Mouse (Mus musculus) MEL (cell line): Measurements from ENCODE around the gene Hcls1. TPM values are rescaled to one million over a fixed set of nuclear protein-coding genes. Genes with fewer than 3 reads are reported as not detected.
A peak's percentile ranks its signal among the peaks of the same experiment; 100 is the strongest.

Source experiments
- DNase-seq: peaks from one replicate; pipeline ENCODE4 v3.0.0; 2011; ENCODE audit warnings: low read depth, low spot score
- H3K27ac ChIP-seq: 2 replicates; pipeline ENCODE4 v1.5.1; 2012; ENCODE audit warnings: low read depth, mild to moderate bottlenecking, control low read depth, low read length, moderate library complexity; ENCODE audit not compliant: control insufficient read depth
- H3K27me3 ChIP-seq, 2 experiments: fragments of 150-350 bp in 1 of 2; sonication (generic) in 1 of 2; 2 replicates each; pipeline ENCODE4 v1.6.1; 2012; ENCODE audit warnings: low read length in 2 of 2, mild to moderate bottlenecking in 2 of 2, improper control_type of control experiment in 1 of 2, moderate library complexity in 1 of 2; ENCODE audit not compliant: insufficient read depth in 2 of 2, control insufficient read depth in 1 of 2
- H3K36me3 ChIP-seq, 2 experiments: 2 replicates each; pipeline ENCODE4 v1.6.1; 2012 to 2014; ENCODE audit warnings: low read length in 2 of 2, improper control_type of control experiment in 1 of 2, inconsistent platforms in 1 of 2, mild to moderate bottlenecking in 1 of 2; ENCODE audit not compliant: insufficient read depth in 2 of 2, control insufficient read depth in 1 of 2
- H3K4me1 ChIP-seq, 2 experiments: fragments of 150-350 bp in 1 of 2; sonication (generic) in 1 of 2; 2 replicates each; pipeline ENCODE4 v1.6.1; 2012; ENCODE audit warnings: low read length in 2 of 2, improper control_type of control experiment in 1 of 2, mild to moderate bottlenecking in 1 of 2; ENCODE audit not compliant: insufficient read depth in 2 of 2, control insufficient read depth in 1 of 2
- H3K4me3 ChIP-seq, 2 experiments: fragments of 150-350 bp in 1 of 2; sonication (generic) in 1 of 2; 2 replicates each; pipeline ENCODE4 v1.5.1; 2012; ENCODE audit warnings: low read depth in 2 of 2, low read length in 2 of 2, mild to moderate bottlenecking in 2 of 2, moderate library complexity in 2 of 2, control low read depth in 1 of 2, improper control_type of control experiment in 1 of 2; ENCODE audit not compliant: control insufficient read depth in 1 of 2, insufficient read depth in 1 of 2
- H3K79me2 ChIP-seq: 2 replicates; pipeline ENCODE4 v1.6.1; 2012; ENCODE audit warnings: mild to moderate bottlenecking, low read length, moderate library complexity; ENCODE audit not compliant: control insufficient read depth, poor library complexity, insufficient read depth
- H3K9ac ChIP-seq: 2 replicates; pipeline ENCODE4 v1.6.1; 2012; ENCODE audit warnings: low read depth, mild to moderate bottlenecking, control low read depth, low read length, moderate library complexity; ENCODE audit not compliant: control insufficient read depth, poor library complexity, severe bottlenecking
- H3K9me3 ChIP-seq: fragments of 150-350 bp; sonication (generic); replicated peaks from 2 replicates; pipeline ENCODE4 v1.6.1; 2012; ENCODE audit warnings: mild to moderate bottlenecking, low read length, improper control_type of control experiment, moderate library complexity; ENCODE audit not compliant: insufficient read depth
- EP300 ChIP-seq, 2 experiments: IDR thresholded peaks; 2 replicates each; pipeline ENCODE4 v1.6.1; 2011; ENCODE audit warnings: improper control_type of control experiment in 2 of 2, low read length in 2 of 2, low read depth in 1 of 2, mild to moderate bottlenecking in 1 of 2
- ETS1 ChIP-seq: IDR thresholded peaks from 2 replicates; pipeline ENCODE4 v1.6.1; 2012; ENCODE audit warnings: low read depth, mild to moderate bottlenecking, inconsistent platforms, low read length, improper control_type of control experiment, moderate library complexity
- GABPA ChIP-seq: IDR thresholded peaks from 2 replicates; pipeline ENCODE4 v1.6.1; 2012; ENCODE audit warnings: low read depth, mild to moderate bottlenecking, inconsistent platforms, low read length, improper control_type of control experiment, moderate library complexity
- JUND ChIP-seq: IDR thresholded peaks from 2 replicates; pipeline ENCODE4 v1.6.1; 2011; ENCODE audit warnings: low read depth, mild to moderate bottlenecking, improper control_type of control experiment, low read length
- MXI1 ChIP-seq: IDR thresholded peaks from 2 replicates; pipeline ENCODE4 v1.6.1; 2011; ENCODE audit warnings: mild to moderate bottlenecking, low read depth, low read length, improper control_type of control experiment
- MYB ChIP-seq: IDR thresholded peaks from 2 replicates; pipeline ENCODE4 v1.6.1; 2011; ENCODE audit warnings: mild to moderate bottlenecking, low read depth, low read length, improper control_type of control experiment
- NELFE ChIP-seq: IDR thresholded peaks from 2 replicates; pipeline ENCODE4 v1.6.1; 2011; ENCODE audit warnings: low read depth, low read length, improper control_type of control experiment
- NRF1 ChIP-seq: IDR thresholded peaks from 2 replicates; pipeline ENCODE4 v1.6.1; 2014; ENCODE audit warnings: low read depth, mild to moderate bottlenecking, inconsistent platforms, low read length, improper control_type of control experiment, moderate library complexity; ENCODE audit not compliant: poor library complexity, insufficient read depth, severe bottlenecking
- POLR2AphosphoS2 ChIP-seq: IDR thresholded peaks from 2 replicates; pipeline ENCODE4 v1.6.1; 2011; ENCODE audit warnings: low read length, improper control_type of control experiment
- POLR2AphosphoS5 ChIP-seq: IDR thresholded peaks from 2 replicates; pipeline ENCODE4 v1.6.1; 2012; ENCODE audit warnings: low read depth, borderline replicate concordance, mild to moderate bottlenecking, inconsistent platforms, low read length, moderate library complexity, mixed read lengths
- RAD21 ChIP-seq: IDR thresholded peaks from 2 replicates; pipeline ENCODE4 v1.6.1; 2011; ENCODE audit warnings: mild to moderate bottlenecking, low read depth, low read length, improper control_type of control experiment
- SIN3A ChIP-seq: IDR thresholded peaks from 2 replicates; pipeline ENCODE4 v1.6.1; 2012; ENCODE audit warnings: low read length, improper control_type of control experiment, inconsistent platforms
- SMC3 ChIP-seq: IDR thresholded peaks from 2 replicates; pipeline ENCODE4 v1.6.1; 2011; ENCODE audit warnings: low read depth, low read length, improper control_type of control experiment
- TCF12 ChIP-seq: IDR thresholded peaks from 2 replicates; pipeline ENCODE4 v1.6.1; 2014; ENCODE audit warnings: low read depth, mild to moderate bottlenecking, inconsistent platforms, low read length, improper control_type of control experiment, moderate library complexity
- ZC3H11A ChIP-seq: IDR thresholded peaks from 2 replicates; pipeline ENCODE4 v1.6.1; 2012; ENCODE audit warnings: low read depth, mild to moderate bottlenecking, inconsistent platforms, low read length, improper control_type of control experiment
- polyA plus RNA-seq, 2 experiments: library from polyadenylated mRNA; stranded (reverse) in 1 of 2; unstranded in 1 of 2; fragments of >175 nt in 1 of 2; fragments of >200 nt in 1 of 2; gene quantifications; 2 replicates each; pipeline versions ENCODE4 v1.2.1 to v1.2.4; 2012; ENCODE audit warnings: low replicate concordance in 2 of 2, low read depth in 1 of 2; ENCODE audit not compliant: insufficient read length in 2 of 2, insufficient read depth in 1 of 2, missing spikeins in 1 of 2
- total RNA-seq: library from RNA; depleted of rRNA; stranded (reverse); fragments of 300-350 nt; gene quantifications from 2 replicates; pipeline ENCODE4 v1.2.3, GENCODE M21; 2012

Gene Hcls1
- total and polyA plus RNA-seq, 3 experiments = 57.4 to 91.4 TPM; not detected in 1

DNA sequence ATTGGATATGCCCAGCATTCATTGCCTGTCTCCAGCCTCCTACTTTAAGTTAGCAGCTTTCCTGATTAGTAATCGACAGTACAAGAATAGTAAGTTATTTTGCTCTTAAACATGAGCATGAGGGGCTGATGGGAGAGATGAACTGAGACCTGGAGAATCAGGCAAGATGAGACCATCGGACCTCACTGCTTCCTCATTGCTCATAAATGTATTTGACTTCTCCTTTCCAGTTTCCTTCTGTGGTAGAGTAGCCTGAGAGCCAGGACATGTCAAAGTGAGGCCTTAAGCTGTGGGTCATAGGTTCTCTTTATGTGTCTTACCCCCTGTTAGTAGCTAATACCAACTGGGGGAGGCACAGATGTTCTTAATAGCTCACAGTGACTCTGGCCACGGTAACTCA is 1.0 kb downstream of the Hcls1 start:
- DNase-seq = peak; percentile 62
- TF ChIP-seq SMC3 (no peak), ETS1 (no peak), EP300 (IDR thresholded peaks at IDR 0.05; ENCODE audit: low read depth in 1 of 2, low read length in 2 of 2) (no peak), GABPA (no peak), POLR2AphosphoS2 (no peak), SIN3A (no peak), ZC3H11A (no peak)
- H3K4me1 ChIP-seq = peaks cover 0 to 11% of the 10 kb centered on the region in 2 experiments; a peak in 2 of 4 replicates
- H3K27me3 ChIP-seq = no peaks in the 10 kb centered on the region
- no peaks in the 10 kb centered on the region for H3K9me3 ChIP-seq
- no peak overlapping the region for H3K27ac ChIP-seq
- peaks cover 0 to 7% of the 10 kb centered on the region in 2 experiments; a peak in 2 of 4 replicates for H3K36me3 ChIP-seq
- peak overlapping the region; percentile 68 for H3K9ac ChIP-seq
- no peaks in the 10 kb centered on the region; the same call in 1 of the 2 replicates for H3K79me2 ChIP-seq
- peak overlapping the region in 1 of 2 experiments; percentile 88; a peak in 3 of 4 replicates for H3K4me3 ChIP-seq

DNA sequence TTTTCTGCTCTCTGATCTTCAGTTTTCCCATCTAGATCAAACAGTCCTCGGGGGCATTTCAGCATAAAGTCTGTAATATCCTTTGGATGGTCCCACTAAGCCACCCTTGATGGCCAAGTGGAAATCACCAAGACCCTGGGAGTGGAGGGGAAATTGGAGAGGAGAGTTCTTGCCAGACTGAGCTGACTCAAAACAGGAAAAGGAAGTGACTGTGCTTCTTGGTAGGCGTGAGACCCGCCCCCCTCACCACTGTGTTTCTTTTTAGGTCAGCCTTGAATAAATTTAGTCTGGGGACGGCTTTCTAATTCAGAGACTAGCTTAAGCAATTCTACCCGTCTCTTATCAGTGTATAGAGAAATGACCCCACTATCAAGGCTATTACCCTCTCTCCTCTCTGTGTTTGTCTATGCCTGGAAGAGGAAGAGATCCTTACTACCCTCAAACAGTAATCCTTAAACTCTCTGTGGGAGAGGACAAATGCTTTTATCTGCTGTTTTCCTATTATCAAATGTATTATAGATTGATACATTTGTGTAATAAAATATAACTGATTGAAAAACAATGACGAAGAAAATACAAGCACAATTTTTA is 6.4 kb downstream of the Hcls1 start:
- no peak overlapping the region for H3K4me3 ChIP-seq
- no peaks in the 10 kb centered on the region; the same call in 1 of the 2 replicates for H3K79me2 ChIP-seq
- no peak overlapping the region for H3K9ac ChIP-seq
- no peaks in the 10 kb centered on the region for H3K9me3 ChIP-seq
- peak; percentile 38 for DNase-seq
- no peak overlapping the region for H3K27ac ChIP-seq
- peaks cover 0 to 6% of the 10 kb centered on the region in 2 experiments; a peak in 2 of 4 replicates for H3K36me3 ChIP-seq
- H3K27me3 ChIP-seq = no peaks in the 10 kb centered on the region
- peaks cover 0 to 1% of the 10 kb centered on the region in 2 experiments; a peak in 1 of 4 replicates for H3K4me1 ChIP-seq
- TF ChIP-seq EP300 (IDR thresholded peaks at IDR 0.05; ENCODE audit: low read depth in 1 of 2, low read length in 2 of 2) (no peak), NELFE (no peak), RAD21 (no peak), MXI1 (no peak), POLR2AphosphoS5 (no peak), JUND (no peak), NRF1 (no peak), TCF12 (no peak), MYB (no peak)
- TF ChIP-seq, all 39 proteins: peak for 0
